ENCODE assay signal across 12 mouse cellular contexts in the genomic region with DNA sequence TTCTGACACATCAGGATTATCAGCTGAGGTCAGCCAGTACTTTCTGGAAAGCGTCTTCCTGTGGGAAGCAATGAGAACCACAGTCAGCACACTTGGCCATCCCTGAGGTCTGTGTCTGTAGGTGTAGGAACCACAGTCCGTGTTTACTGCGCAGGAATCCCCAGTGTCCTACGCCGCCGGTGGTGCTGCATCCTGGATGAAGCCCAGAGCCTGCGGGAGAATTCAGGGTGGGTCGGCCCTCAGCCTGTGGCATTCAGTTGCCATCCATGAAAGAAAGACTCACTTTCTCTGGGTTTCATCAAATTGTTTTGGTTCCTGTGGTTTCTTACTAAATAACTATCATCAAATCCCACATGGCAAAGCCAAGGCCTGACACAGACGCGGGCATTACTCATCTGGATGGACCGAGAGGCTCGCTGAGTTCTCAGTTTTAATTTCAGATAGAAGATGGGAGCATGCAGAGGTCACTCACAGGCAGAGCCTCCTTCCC.
"Had no signal": no experiment of that assay in that cellular context is flagged by ENCODE, and none has a peak within 500 bp of the region (broad histone marks: within the 10 kb centered on the region; RNA-seq: fewer than 3 reads in every experiment).

No protein-coding gene starts in this region.

- DNase-seq: kidney, postnatal 14 days; liver; liver, embryonic 13.5 days; liver, postnatal 0 days; midbrain, embryonic 14.5 days; thymus, adult 18-20 months; thymus, postnatal 14 days had no signal

- H3K9me3 ChIP-seq: kidney, embryonic 15.5 days; limb, embryonic 12.5 days; liver, embryonic 13.5 days; midbrain, embryonic 10.5 days; neural tube, embryonic 12.5 days had no signal

- ATAC-seq: liver, postnatal 0 days had no signal

- H3K27me3 ChIP-seq: kidney, embryonic 15.5 days; limb, embryonic 12.5 days; liver, embryonic 13.5 days; neural tube, embryonic 12.5 days had no signal

- H3K4me1 ChIP-seq: limb, embryonic 12.5 days; liver, embryonic 13.5 days; neural tube, embryonic 12.5 days had no signal

- H3K4me3 ChIP-seq: kidney, embryonic 15.5 days; left cerebral cortex, adult 2 months; limb, embryonic 12.5 days; liver, embryonic 13.5 days; midbrain, embryonic 10.5 days; neural tube, embryonic 12.5 days had no signal

- H3K36me3 ChIP-seq: kidney, embryonic 15.5 days; limb, embryonic 12.5 days; liver, embryonic 13.5 days; midbrain, embryonic 10.5 days; neural tube, embryonic 12.5 days had no signal

- H3K27ac ChIP-seq: left cerebral cortex, adult 2 months; limb, embryonic 12.5 days; liver, embryonic 13.5 days; midbrain, embryonic 10.5 days; neural tube, embryonic 12.5 days had no signal
